Mouse (Mus musculus) T-cell, adult 2 months (primary cell): ENCODE results near the gene Parp1.
"Not testable (repeated sequence)": the region's sequence is repeated elsewhere in the genome, so short reads cannot be mapped to it uniquely, and the experiment has no call there.

Experiments
- DNase-seq: peaks from one replicate; pipeline ENCODE4 v3.0.0; 2022; ENCODE audit warnings: low spot score

Gene Parp1

DNA sequence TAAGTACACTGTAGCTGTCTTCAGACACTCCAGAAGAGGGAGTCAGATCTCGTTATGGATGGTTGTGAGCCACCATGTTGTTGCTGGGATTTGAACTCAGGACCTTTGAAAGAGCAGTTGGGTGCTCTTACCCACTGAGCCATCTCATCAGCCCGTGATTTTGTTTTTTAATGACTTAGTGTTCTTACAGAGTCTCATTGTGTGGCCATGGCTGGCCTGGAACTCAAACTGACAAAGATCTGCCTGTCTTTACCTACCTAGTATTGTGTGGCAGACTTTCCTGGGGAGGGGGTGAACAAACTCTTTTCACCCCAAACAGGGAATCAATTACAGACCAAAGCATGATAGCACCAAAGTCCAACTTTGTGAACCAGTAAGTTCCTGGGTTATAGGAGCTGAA lies 69.1 kb downstream of the Parp1 start:
- DNase-seq = not testable (repeated sequence)

DNA sequence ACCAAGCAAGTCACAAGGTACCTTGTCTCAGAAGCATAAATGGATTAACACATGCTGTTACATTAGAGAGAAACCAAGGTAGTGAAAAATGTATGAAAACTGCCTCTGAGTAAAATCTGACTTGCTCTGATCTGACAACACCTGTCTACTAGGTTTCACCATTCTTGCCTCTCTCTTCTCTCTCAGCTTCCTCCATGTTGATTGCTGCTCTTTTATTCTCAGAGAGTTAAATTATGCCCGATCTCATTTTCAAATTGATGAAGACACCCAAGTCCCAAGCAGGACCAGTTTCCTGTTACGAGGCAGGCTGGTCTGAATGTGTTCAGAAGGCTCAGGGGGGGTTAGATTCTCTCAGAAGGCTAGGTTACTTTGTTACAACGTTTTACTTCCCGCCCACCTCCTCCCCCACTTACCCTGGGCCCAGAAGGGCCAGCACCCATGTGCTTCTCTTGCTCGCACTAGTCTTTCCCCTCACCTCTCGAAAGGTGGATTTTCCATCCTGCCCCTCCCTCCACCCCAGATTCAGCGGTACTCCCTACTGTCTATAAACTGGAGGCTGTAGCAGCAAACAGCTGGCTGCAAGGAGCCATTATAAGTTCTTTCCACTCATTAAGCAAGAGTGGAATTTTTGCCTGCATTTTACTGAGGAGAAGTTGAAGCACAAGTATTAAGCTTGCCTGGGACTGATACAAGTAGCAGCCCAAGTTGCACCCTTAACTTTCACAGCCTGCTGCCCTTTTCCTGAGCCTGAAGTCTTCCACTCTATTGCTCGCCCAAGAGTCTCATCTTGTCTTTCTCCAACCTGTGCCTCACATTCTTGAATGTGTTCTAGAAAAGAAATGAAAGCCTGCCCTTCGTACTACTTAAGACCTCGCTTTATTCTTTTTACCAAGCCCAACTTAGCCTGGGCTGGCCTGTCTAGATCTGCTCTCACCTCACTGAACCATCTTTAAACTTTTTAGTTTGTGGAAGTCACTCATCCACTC lies 71.0 kb downstream of the Parp1 start:
- no peak for DNase-seq

DNA sequence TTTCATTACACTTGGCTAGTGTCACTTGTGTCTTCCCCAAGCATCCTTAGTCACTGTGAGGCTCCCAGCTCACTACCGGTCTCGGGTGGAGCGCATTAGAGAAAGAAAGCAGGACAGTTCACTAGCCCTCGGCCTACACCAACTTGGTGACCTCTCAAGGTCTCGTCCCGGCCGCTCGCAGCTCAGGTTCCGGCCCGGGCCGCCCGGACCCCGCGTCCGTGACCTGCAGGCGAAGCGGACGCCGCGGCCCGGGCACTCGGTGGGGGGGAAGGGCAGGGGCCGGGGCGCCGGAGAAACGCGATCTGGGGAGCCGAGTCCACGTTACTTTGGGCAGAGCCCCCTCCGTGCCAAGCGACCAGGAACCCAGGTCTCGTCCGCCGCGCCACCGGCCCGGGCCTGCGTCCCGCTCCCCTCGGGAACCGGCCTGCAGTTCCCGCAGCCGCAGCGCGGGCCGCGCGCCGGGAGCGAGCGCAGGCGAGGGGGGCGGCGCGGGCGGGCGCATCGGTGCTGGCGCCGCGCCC lies 71.9 kb downstream of the Parp1 start:
- peak; percentile 12 for DNase-seq

DNA sequence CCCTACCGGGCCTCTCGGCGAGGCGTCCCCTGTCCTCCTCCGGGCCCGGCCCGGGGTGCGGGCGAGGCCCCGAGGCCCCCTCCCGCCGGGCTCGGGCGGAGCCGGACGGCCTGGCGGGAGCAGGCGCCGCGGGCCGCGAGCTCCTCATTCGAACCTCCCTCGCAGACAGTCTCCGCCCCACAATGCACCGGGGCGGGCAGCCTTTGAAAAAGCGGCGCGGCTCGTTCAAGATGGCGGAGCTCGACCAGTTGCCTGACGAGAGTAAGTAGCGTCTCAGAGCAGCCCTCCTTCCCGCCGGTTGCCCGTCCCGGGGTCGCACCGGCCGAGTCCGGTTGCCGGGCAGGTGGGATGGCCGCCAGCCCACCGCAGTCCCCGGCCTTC lies 72.4 kb downstream of the Parp1 start, which contains the start of gene Lin9:
Lin9 (plus strand) TSS at position 14 of the 381 bp plus-strand sequence.
- peak; percentile 88 for DNase-seq

DNA sequence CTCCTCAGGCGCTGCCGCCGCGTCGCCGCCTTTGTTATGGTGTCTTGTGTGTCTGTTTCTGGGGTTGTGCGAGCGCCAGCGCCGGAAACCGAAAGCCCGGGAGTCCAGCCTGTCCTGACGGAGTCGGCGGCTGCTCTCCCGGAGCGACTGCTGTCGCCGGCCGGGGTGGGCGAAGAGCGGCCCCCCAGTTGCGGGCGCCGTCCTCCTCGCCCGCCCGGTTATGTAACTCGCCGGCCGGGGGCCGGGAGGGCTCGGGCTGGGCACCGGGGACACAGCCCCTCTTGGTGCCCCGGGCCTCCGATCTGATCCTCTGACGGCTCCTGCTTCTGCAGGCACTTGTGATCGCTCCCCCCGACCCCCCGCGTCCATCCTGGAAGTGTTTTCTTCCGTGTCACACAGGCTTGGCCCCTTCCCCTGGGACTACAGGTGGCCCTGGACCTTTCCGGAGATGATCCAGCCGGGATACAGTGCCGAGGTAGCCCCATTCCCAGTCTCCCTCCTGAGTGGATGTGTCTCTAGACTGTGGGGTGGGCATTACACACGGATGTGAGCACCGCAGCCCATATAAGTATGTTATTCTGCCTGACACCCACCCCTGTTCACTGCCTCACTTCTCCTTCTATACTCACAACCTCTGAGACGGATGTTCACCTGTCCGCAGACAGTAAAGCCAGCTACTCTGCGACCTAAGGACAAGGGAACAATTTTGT lies 72.9 kb downstream of the Parp1 start:
- no peak for DNase-seq

DNA sequence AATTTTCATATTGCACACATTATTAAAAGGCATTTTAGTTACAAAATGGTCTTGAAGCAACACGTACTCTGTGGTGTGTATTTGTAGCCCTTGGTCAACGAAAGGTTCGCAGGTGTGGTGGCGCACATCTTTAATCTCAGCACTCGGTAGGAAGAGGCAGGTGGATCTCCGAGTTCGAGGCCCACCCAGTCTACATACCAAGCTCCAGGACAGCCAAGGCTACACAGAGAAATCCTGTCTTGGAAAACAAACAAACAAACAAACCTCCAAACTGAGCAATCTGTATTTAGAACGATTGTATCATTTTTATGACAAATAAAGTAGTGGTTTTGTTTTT lies 73.5 kb downstream of the Parp1 start:
- DNase-seq = peak; percentile 2
